Mouse (Mus musculus) stomach, adult 2 months (tissue): Measurements from ENCODE around the gene P2rx7. TPM values are rescaled to one million over a fixed set of nuclear protein-coding genes. Genes with fewer than 3 reads are reported as not detected.

Source experiments
- polyA plus RNA-seq: library from polyadenylated mRNA; depleted of rRNA; stranded (reverse); fragments of >200 nt; gene quantifications from 2 replicates; pipeline ENCODE4 v1.2.3, GENCODE M21; 2012; rRNA removed

Gene P2rx7
- 5.0 and 7.4 TPM in 2 replicates for polyA plus RNA-seq

GRCm38 (mm10) chr5:122643701-122644100, at the start of gene P2rx7:
Gene P2rx7, plus strand, starts transcription at chr5:122643911.

GRCm38 (mm10) chr5:122613908-122614732, 29.6 kb upstream of the P2rx7 start, which contains the start of gene Ift81:
Gene Ift81, minus strand, starts transcription at chr5:122614518.

GRCm38 (mm10) chr5:122707276-122708181, 63.8 kb downstream of the P2rx7 start, which contains the start of gene P2rx4:
Gene P2rx4, plus strand, starts transcription at chr5:122707544.

Other genes starting within 250 kb of the P2rx7 start
- gene Anapc7, start 222.2 kb upstream of the P2rx7 start, polyA plus RNA-seq: 12.0 and 14.9 TPM in 2 replicates
- 38.9 and 42.4 TPM in 2 replicates for gene Atp2a2, start 141.7 kb upstream of the P2rx7 start, polyA plus RNA-seq
- 0.31 and 0.62 TPM in 2 replicates for gene Ift81, start 29.4 kb upstream of the P2rx7 start, polyA plus RNA-seq
- gene P2rx4, start 63.6 kb downstream of the P2rx7 start, polyA plus RNA-seq: 26.7 and 29.5 TPM in 2 replicates
- gene Camkk2, start 135.5 kb downstream of the P2rx7 start, polyA plus RNA-seq: 17.1 and 17.3 TPM in 2 replicates
- gene Anapc5, start 177.4 kb downstream of the P2rx7 start, polyA plus RNA-seq: 78.5 and 82.0 TPM in 2 replicates
- 1.8 and 2.5 TPM in 2 replicates for gene Rnf34, start 206.1 kb downstream of the P2rx7 start, polyA plus RNA-seq